Mouse (Mus musculus): ENCODE measurements around the gene Pxmp4.

GRCm38 (mm10) chr2:154577744-154578067, 25.8 kb downstream of the Pxmp4 start:
- TF ChIP-seq CTCF (IDR thresholded peaks at IDR 0.05; ENCODE audit: borderline replicate concordance, insufficient read depth, low read length) (no peak), POLR2A (IDR thresholded peaks at IDR 0.05; ENCODE audit: low read depth, low read length) (no peak)

Measured in embryonic fibroblast, embryonic 13.5 days (primary cell).